Mouse (Mus musculus) layer of hippocampus, postnatal 25 days (tissue): ENCODE results near the gene Hdac11. TPM values are rescaled to one million over a fixed set of nuclear protein-coding genes. Genes with fewer than 3 reads are reported as not detected.
A peak's percentile ranks its signal among the peaks of the same experiment; 100 is the strongest.
"Not testable (repeated sequence)": the region's sequence is repeated elsewhere in the genome, so short reads cannot be mapped to it uniquely, and the experiment has no call there.

Source experiments
- DNase-seq, 2 experiments: peaks; one replicate each; pipeline ENCODE4 v3.0.0; 2022; ENCODE audit warnings: mixed read lengths in 2 of 2, low spot score in 1 of 2; ENCODE audit errors: extremely low spot score in 1 of 2
- total RNA-seq, 2 experiments: library from RNA; stranded (reverse); gene quantifications; 2 replicates each; pipeline ENCODE4 v1.2.3; 2021

The Hdac11 gene
- total RNA-seq, 2 experiments from 2014 or later, result 135 to 150 TPM

- no peak for DNase-seq
These were observed 42.0 kb downstream of the Hdac11 start for GRCm38 (mm10) chr6:91198456-91198855.

- peak in 1 of 2 experiments; percentile 61 for DNase-seq
These were observed 44.1 kb downstream of the Hdac11 start for GRCm38 (mm10) chr6:91200429-91201188.

- DNase-seq, result no peak
These were observed 45.4 kb downstream of the Hdac11 start for GRCm38 (mm10) chr6:91201881-91202341.

- no peak for DNase-seq
These were observed 46.1 kb downstream of the Hdac11 start for GRCm38 (mm10) chr6:91202571-91202970.

- DNase-seq, result no peak
These were observed 48.9 kb downstream of the Hdac11 start for GRCm38 (mm10) chr6:91205346-91205745.

GRCm38 (mm10) chr6:91205791-91206190 is 49.3 kb downstream of the Hdac11 start:
- no peak for DNase-seq

GRCm38 (mm10) chr6:91207491-91207890 is 51.0 kb downstream of the Hdac11 start:
- DNase-seq, result no peak

- DNase-seq, result no peak
These were observed 53.3 kb downstream of the Hdac11 start for GRCm38 (mm10) chr6:91209780-91210179.

- DNase-seq, result no peak
These were observed 54.4 kb downstream of the Hdac11 start for GRCm38 (mm10) chr6:91210852-91211251.

GRCm38 (mm10) chr6:91212155-91212554 is 55.7 kb downstream of the Hdac11 start, which contains the start of gene Fbln2:
Gene Fbln2, plus strand, starts transcription at chr6:91212455.
- DNase-seq, result not testable (repeated sequence)

GRCm38 (mm10) chr6:91212571-91212970 is 56.1 kb downstream of the Hdac11 start:
- peak in 1 of 2 experiments; percentile 40 for DNase-seq

GRCm38 (mm10) chr6:91213287-91214218 is 57.1 kb downstream of the Hdac11 start:
- no peak for DNase-seq

- no peak for DNase-seq
These were observed 59.0 kb downstream of the Hdac11 start for GRCm38 (mm10) chr6:91215454-91215853.

GRCm38 (mm10) chr6:91218445-91218844 is 62.0 kb downstream of the Hdac11 start:
- no peak for DNase-seq

GRCm38 (mm10) chr6:91218871-91219270 is 62.4 kb downstream of the Hdac11 start:
- no peak for DNase-seq

- DNase-seq, result no peak
These were observed 63.6 kb downstream of the Hdac11 start for GRCm38 (mm10) chr6:91220062-91220461.

GRCm38 (mm10) chr6:91221094-91221493 is 64.6 kb downstream of the Hdac11 start:
- DNase-seq, result no peak

GRCm38 (mm10) chr6:91222694-91223346 is 66.4 kb downstream of the Hdac11 start:
- no peak for DNase-seq
